Mouse (Mus musculus): ENCODE measurements around the gene Gm21746. TPM values are rescaled to one million over a fixed set of nuclear protein-coding genes. Genes with fewer than 3 reads are reported as not detected.
"Not testable (repeated sequence)": the region's sequence is repeated elsewhere in the genome, so short reads cannot be mapped to it uniquely, and the experiment has no call there.

Gm21746 gene
- not detected for total RNA-seq (2021)

GRCm38 (mm10) chrY:6237895-6238294 is at the start of gene Gm21746:
Gene Gm21746, minus strand, starts transcription at chrY:6237995.
- intact Hi-C loops (cut with DNase I); DNase-seq: not testable (repeated sequence)

- DNase-seq; intact Hi-C loops (cut with DNase I): not testable (repeated sequence)
These were observed 29.0 kb upstream of the Gm21746 start, which contains the start of gene Gm20873 for GRCm38 (mm10) chrY:6266798-6267197. Gene Gm20873, plus strand, starts transcription at chrY:6267098.

Other genes with a start within 250 kb of the Gm21746 start
- not detected for gene Gm20873, start 29.1 kb upstream of the Gm21746 start, total RNA-seq (2021)